Mouse (Mus musculus): ENCODE results near the gene Orai1. TPM values are rescaled to one million over a fixed set of nuclear protein-coding genes. Genes with fewer than 3 reads are reported as not detected.

Orai1 gene
- polyA plus RNA-seq, 1 experiment = 13.3 TPM

DNA sequence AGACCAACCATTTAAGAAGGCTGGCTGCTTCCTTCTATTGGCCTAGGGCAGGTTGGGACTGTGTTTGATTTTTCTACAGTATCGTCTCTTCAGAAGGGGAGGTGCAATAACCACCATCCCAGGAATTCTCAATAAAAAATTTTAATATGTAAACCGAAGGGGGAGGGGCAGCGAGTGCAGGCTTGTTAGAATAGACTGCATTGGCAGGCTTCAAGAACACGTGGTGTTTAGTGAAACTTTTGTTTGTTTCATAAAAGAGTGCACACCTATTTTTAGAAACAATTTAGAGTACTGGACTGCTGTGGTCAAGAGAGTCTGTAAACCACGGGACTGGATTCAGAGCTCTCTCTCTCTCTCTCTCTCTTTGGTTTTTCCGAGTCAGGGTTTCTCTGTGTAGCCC is 8.2 kb downstream of the Orai1 start:
- H3K27me3 ChIP-seq (ENCODE audit: control insufficient read depth, insufficient read depth, low read length, poor library complexity, severe bottlenecking) = no peaks in the 10 kb centered on the region
- no peak overlapping the region for H3K4me3 ChIP-seq (ENCODE audit: low read depth, low read length)
- no peak overlapping the region for H3K27ac ChIP-seq (ENCODE audit: insufficient read depth, low read length)
- H3K4me1 ChIP-seq (ENCODE audit: control insufficient read depth, insufficient read depth, low read length) = peaks cover 4% of the 10 kb centered on the region
- H3K9me3 ChIP-seq (replicated peaks; ENCODE audit: control insufficient read depth, insufficient read depth, low read length, poor library complexity, severe bottlenecking) = no peaks in the 10 kb centered on the region
- no peak for TF ChIP-seq POLR2A (IDR thresholded peaks at IDR 0.05; ENCODE audit: insufficient read depth, low read length)
- no peak for TF ChIP-seq CTCF (IDR thresholded peaks at IDR 0.05; ENCODE audit: low read depth, low read length)
- no peak for TF ChIP-seq EP300 (IDR thresholded peaks at IDR 0.05; ENCODE audit: insufficient read depth, low read depth, low read length)
- H3K36me3 ChIP-seq (ENCODE audit: control insufficient read depth, insufficient read depth, low read length, poor library complexity, severe bottlenecking) = no peaks in the 10 kb centered on the region
- no peak overlapping the region for H3K9ac ChIP-seq (ENCODE audit: low read depth, poor library complexity, severe bottlenecking)

DNA sequence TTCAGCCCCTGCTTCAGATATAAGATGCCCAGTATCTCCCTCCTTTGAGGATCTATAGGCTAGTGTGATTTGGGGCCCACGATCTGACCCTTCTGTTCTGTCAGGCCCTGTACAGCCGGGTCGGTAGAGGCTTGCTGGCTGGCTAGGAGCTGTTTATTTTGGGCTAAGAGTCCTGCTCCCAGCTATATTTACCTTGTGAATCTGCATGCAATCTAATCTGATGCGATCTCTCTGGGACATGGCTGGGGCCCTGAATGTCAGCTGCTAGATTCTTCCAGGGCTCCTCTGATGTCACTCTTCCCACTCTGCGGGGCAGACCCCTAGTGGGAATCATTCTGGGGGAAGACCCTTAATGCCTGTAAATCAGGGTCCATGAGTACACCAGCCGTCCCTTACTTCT is 9.4 kb downstream of the Orai1 start:
- H3K27me3 ChIP-seq (ENCODE audit: control insufficient read depth, insufficient read depth, low read length, poor library complexity, severe bottlenecking) = no peaks in the 10 kb centered on the region
- TF ChIP-seq CTCF (IDR thresholded peaks at IDR 0.05; ENCODE audit: low read depth, low read length) (no peak), POLR2A (IDR thresholded peaks at IDR 0.05; ENCODE audit: insufficient read depth, low read length) (no peak), EP300 (IDR thresholded peaks at IDR 0.05; ENCODE audit: insufficient read depth, low read depth, low read length) (no peak)
- no peak overlapping the region for H3K27ac ChIP-seq (ENCODE audit: insufficient read depth, low read length)
- no peaks in the 10 kb centered on the region for H3K36me3 ChIP-seq (ENCODE audit: control insufficient read depth, insufficient read depth, low read length, poor library complexity, severe bottlenecking)
- H3K4me1 ChIP-seq (ENCODE audit: control insufficient read depth, insufficient read depth, low read length) = peaks cover 4% of the 10 kb centered on the region
- no peak overlapping the region for H3K4me3 ChIP-seq (ENCODE audit: low read depth, low read length)
- H3K9ac ChIP-seq (ENCODE audit: low read depth, poor library complexity, severe bottlenecking) = no peak overlapping the region
- H3K9me3 ChIP-seq (replicated peaks; ENCODE audit: control insufficient read depth, insufficient read depth, low read length, poor library complexity, severe bottlenecking) = no peaks in the 10 kb centered on the region

DNA sequence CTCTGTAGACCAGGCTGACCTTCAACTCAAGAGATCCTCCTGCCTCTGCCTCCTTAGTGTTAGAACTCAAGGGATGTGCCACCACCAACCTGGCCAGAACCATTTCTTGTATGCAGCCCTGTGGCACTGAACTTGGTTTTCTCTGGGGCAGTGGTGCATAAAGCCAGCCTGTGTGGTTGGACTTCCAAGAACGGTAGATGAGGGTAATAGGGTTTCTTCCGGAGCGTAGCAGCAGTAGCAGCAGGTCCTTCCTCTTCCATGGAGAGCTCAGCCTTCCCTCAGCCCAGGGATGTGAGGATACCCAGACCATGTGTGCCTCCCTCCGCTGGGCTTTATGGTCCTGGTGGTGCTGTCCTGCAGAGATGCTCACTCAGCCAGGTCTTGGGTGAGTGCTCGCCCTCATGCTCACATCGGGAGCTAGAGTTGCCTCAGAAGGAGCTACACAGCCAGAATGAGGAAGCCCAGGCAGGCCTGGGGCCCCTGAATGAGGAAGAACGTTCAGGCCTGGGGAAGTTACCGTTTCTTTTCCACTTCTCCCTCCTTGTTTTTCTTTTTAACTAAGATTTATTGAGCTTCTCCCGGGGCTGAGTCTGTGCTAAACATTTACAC is 10.2 kb downstream of the Orai1 start:
- Histone ChIP-seq H3K4me3 (ENCODE audit: low read depth, low read length) (no peak overlapping the region), H3K9me3 (replicated peaks; ENCODE audit: control insufficient read depth, insufficient read depth, low read length, poor library complexity, severe bottlenecking) (no peaks in the 10 kb centered on the region), H3K9ac (ENCODE audit: low read depth, poor library complexity, severe bottlenecking) (no peak overlapping the region), H3K27ac (ENCODE audit: insufficient read depth, low read length) (no peak overlapping the region), H3K27me3 (ENCODE audit: control insufficient read depth, insufficient read depth, low read length, poor library complexity, severe bottlenecking) (no peaks in the 10 kb centered on the region), H3K36me3 (ENCODE audit: control insufficient read depth, insufficient read depth, low read length, poor library complexity, severe bottlenecking) (no peaks in the 10 kb centered on the region), H3K4me1 (ENCODE audit: control insufficient read depth, insufficient read depth, low read length) (peaks cover 4% of the 10 kb centered on the region)
- TF ChIP-seq POLR2A (IDR thresholded peaks at IDR 0.05; ENCODE audit: insufficient read depth, low read length) (no peak), EP300 (IDR thresholded peaks at IDR 0.05; ENCODE audit: insufficient read depth, low read depth, low read length) (no peak), CTCF (IDR thresholded peaks at IDR 0.05; ENCODE audit: low read depth, low read length) (no peak)

DNA sequence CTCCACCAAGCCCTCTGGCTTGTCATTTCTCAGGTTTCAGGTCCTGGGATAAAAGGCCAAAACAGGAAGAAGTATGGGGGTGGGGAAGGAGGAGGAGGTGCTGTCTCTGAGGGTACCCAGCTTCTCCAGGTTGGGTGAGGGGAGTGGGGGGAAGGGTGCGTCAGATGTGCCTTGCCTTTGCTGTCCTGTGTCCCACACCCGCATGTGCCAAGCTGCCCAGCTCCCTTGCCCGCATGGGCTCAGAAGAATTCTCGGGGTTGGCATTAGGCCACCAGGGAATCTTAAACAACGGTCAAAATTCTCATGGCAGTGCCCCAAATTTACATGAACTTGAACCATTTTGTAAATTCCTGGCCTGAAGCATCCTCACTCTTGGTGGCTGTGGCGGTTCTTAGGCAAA is 11.5 kb downstream of the Orai1 start:
- Histone ChIP-seq H3K9ac (ENCODE audit: low read depth, poor library complexity, severe bottlenecking) (no peak overlapping the region), H3K4me1 (ENCODE audit: control insufficient read depth, insufficient read depth, low read length) (peaks cover 4% of the 10 kb centered on the region), H3K27me3 (ENCODE audit: control insufficient read depth, insufficient read depth, low read length, poor library complexity, severe bottlenecking) (no peaks in the 10 kb centered on the region), H3K9me3 (replicated peaks; ENCODE audit: control insufficient read depth, insufficient read depth, low read length, poor library complexity, severe bottlenecking) (0 out of 2 replicates have a peak, but pooled peaks cover 3% of the 10 kb centered on the region), H3K27ac (ENCODE audit: insufficient read depth, low read length) (no peak overlapping the region), H3K36me3 (ENCODE audit: control insufficient read depth, insufficient read depth, low read length, poor library complexity, severe bottlenecking) (no peaks in the 10 kb centered on the region), H3K4me3 (ENCODE audit: low read depth, low read length) (no peak overlapping the region)
- TF ChIP-seq CTCF (IDR thresholded peaks at IDR 0.05; ENCODE audit: low read depth, low read length) = no peak
- no peak for TF ChIP-seq EP300 (IDR thresholded peaks at IDR 0.05; ENCODE audit: insufficient read depth, low read depth, low read length)
- TF ChIP-seq POLR2A (IDR thresholded peaks at IDR 0.05; ENCODE audit: insufficient read depth, low read length) = no peak

DNA sequence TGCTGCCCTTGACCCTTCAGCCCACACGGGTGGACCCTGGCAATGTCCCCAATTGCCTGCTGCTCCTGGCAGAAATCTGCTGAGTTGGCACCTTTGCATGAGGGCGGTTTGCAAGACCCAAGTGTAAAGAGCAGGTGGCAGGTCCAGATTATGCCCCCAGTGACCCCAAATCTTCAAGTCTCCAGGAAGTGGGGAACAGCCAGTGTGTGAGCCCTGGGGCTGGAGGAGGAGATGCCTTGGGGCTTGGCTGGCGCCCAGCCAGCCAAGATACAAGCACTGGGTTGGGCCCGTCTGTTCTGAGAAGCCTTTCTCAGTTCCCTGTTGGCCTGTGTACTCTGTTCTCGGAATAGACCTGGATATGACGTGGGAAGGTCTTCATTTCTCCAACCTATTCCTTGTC is 12.6 kb downstream of the Orai1 start:
- no peak overlapping the region for H3K9ac ChIP-seq (ENCODE audit: low read depth, poor library complexity, severe bottlenecking)
- no peaks in the 10 kb centered on the region for H3K36me3 ChIP-seq (ENCODE audit: control insufficient read depth, insufficient read depth, low read length, poor library complexity, severe bottlenecking)
- H3K27me3 ChIP-seq (ENCODE audit: control insufficient read depth, insufficient read depth, low read length, poor library complexity, severe bottlenecking) = no peaks in the 10 kb centered on the region
- H3K9me3 ChIP-seq (replicated peaks; ENCODE audit: control insufficient read depth, insufficient read depth, low read length, poor library complexity, severe bottlenecking) = 0 out of 2 replicates have a peak, but pooled peaks cover 3% of the 10 kb centered on the region
- H3K4me1 ChIP-seq (ENCODE audit: control insufficient read depth, insufficient read depth, low read length) = peaks cover 4% of the 10 kb centered on the region
- no peak overlapping the region for H3K27ac ChIP-seq (ENCODE audit: insufficient read depth, low read length)
- no peak overlapping the region for H3K4me3 ChIP-seq (ENCODE audit: low read depth, low read length)
- TF ChIP-seq EP300 (IDR thresholded peaks at IDR 0.05; ENCODE audit: insufficient read depth, low read depth, low read length) (no peak), CTCF (IDR thresholded peaks at IDR 0.05; ENCODE audit: low read depth, low read length) (no peak), POLR2A (IDR thresholded peaks at IDR 0.05; ENCODE audit: insufficient read depth, low read length) (no peak)

DNA sequence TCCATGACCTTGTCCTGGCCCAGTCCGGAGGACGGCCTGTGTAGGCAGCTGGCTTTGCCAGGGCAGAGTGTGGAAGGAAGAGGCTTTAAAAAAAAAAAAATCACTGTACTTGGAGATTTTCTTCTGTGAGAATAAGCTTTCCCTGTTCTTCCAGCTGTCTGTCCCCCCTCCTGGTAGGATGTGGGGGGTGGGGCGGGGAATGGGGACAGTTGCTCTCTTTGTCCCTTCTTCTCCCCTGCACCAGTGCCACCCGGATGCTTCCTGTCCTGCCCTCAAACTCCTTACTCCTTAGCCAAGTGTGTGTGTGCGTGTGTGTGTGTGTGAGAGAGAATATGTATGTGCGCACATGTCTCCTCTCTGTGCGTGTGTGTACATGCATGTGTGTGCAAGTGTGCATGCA is 14.9 kb downstream of the Orai1 start:
- Histone ChIP-seq H3K4me1 (ENCODE audit: control insufficient read depth, insufficient read depth, low read length) (peaks cover 4% of the 10 kb centered on the region), H3K9ac (ENCODE audit: low read depth, poor library complexity, severe bottlenecking) (no peak overlapping the region), H3K27ac (ENCODE audit: insufficient read depth, low read length) (no peak overlapping the region), H3K4me3 (ENCODE audit: low read depth, low read length) (no peak overlapping the region), H3K9me3 (replicated peaks; ENCODE audit: control insufficient read depth, insufficient read depth, low read length, poor library complexity, severe bottlenecking) (0 out of 2 replicates have a peak, but pooled peaks cover 3% of the 10 kb centered on the region), H3K36me3 (ENCODE audit: control insufficient read depth, insufficient read depth, low read length, poor library complexity, severe bottlenecking) (no peaks in the 10 kb centered on the region), H3K27me3 (ENCODE audit: control insufficient read depth, insufficient read depth, low read length, poor library complexity, severe bottlenecking) (no peaks in the 10 kb centered on the region)
- TF ChIP-seq CTCF (IDR thresholded peaks at IDR 0.05; ENCODE audit: low read depth, low read length) (no peak), POLR2A (IDR thresholded peaks at IDR 0.05; ENCODE audit: insufficient read depth, low read length) (no peak)
